Mouse (Mus musculus): ENCODE data around the gene 1700028K03Rik.

Gene 1700028K03Rik

DNA sequence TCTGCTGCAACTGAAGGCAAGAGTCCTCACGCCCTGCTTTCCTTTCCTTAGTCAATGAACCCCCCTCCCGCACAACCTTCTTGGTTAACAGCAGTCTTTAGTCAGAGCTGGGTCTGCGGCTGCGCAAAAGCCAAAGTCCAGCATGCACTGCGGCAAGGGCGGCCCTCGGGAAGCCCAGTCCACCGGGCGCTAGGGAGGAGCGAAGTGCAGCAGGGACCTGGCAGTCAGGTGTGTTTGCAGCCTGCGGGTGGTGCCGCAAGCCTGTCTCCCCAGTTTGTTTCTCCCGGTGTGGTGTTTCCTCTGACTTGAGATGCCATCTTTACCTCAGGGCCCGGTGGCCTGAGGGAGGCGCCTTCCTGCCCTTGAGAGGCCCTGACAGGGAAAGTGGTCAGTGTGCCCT is at the start of gene 1700028K03Rik:
Gene 1700028K03Rik, plus strand, starts transcription at position 129 of the 400 bp plus-strand sequence.
- DNase-seq (ENCODE audit: low read depth, low spot score), result peak; percentile 39

DNA sequence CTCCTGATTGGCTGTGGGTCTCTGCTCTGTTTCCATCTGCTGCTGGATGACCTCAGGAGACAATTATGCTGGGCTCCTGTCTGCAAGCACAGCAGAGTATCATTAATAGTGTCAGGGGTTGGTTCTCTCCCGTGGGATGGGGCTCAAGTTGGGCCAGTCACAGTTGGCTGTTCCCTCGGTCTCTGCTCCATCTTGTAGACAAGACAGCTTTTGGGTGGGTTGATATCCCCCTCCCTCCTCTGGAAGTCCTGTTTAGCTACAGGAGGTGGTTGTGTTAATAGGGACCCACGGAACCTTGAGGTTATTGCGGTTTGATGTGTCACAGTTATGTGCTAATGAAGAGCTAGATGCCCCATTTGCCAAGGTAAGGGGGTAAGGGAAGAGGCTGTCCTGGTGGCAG is 45.5 kb upstream of the 1700028K03Rik start:
- no peak for DNase-seq (ENCODE audit: low read depth, low spot score)

DNA sequence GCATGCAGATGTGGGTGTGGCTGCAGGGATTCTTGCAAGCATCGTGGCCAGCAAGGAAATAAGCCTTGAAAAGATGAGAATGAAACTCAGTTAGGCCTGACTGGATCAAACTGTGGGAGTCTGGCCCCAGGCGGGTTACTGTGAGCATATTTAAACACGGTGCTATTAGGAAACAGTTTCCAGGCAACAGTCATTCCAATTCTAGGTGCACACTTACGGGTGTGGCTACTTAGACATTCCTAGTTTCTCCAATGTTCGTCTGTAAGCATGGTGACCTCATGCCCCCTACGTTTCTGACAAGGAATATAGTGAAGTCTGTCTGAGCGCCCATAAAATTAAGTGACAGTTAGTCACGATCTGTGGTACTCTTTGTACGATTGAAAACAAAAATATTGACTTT is 43.5 kb upstream of the 1700028K03Rik start:
- DNase-seq (ENCODE audit: low read depth, low spot score), result no peak

DNA sequence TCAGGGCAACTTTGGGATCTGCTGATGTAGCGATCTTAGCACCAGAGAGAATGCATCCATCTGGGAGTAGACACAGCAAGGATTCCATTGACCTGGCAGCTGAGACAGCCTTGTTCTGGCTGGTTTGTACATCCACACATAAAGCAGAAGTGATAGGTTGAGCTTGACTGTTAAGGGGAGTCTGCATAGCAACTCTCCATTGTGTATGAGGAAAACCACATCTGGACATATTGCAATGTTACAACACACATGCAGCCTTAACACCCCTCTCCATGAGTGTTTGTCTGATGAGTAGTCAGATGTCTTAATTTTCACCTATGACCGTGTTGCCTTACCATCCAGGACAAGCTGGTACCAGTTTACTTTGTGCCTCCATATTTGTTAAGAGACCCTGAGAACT is 42.0 kb upstream of the 1700028K03Rik start:
- DNase-seq (ENCODE audit: low read depth, low spot score), result no peak

DNA sequence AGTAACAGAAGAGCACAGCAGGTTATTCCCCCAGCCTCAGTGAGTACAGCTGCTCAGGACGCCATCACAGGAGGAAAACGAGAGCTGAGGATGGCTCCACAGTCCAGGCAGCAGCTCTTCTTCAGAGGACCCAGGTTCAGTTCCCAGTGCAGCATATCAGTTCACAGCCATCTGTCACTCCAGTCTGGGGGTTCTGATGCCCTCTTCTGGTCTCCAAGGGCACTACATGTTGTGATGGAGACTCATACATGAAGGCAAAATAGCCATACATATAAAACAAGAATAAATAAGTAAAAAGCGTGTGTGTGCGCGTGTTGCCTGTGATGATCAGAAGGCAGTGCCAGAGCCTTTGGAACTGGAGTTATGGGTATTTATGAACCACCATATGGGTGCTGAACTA is 39.8 kb upstream of the 1700028K03Rik start:
- DNase-seq (ENCODE audit: low read depth, low spot score), result no peak

DNA sequence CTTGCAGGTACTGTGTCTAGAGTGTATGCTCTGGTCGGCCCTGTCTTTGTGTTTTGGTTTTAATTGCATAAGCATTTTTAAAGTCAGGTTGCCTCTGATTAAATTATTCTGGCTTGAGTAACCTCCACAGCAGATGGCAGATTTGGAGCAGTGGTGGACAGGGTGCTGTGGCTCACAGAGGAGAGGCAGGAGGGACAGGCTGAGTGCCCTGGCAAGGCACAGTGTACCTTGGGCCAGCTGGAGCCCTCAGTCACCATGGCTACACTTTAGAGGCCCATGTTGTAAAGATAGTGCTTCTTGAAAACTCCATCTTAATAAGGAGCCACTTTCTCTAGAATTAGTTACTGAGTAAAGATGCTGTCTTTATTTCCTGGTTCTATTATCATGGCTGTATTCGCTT is 38.5 kb upstream of the 1700028K03Rik start:
- DNase-seq (ENCODE audit: low read depth, low spot score), result no peak

DNA sequence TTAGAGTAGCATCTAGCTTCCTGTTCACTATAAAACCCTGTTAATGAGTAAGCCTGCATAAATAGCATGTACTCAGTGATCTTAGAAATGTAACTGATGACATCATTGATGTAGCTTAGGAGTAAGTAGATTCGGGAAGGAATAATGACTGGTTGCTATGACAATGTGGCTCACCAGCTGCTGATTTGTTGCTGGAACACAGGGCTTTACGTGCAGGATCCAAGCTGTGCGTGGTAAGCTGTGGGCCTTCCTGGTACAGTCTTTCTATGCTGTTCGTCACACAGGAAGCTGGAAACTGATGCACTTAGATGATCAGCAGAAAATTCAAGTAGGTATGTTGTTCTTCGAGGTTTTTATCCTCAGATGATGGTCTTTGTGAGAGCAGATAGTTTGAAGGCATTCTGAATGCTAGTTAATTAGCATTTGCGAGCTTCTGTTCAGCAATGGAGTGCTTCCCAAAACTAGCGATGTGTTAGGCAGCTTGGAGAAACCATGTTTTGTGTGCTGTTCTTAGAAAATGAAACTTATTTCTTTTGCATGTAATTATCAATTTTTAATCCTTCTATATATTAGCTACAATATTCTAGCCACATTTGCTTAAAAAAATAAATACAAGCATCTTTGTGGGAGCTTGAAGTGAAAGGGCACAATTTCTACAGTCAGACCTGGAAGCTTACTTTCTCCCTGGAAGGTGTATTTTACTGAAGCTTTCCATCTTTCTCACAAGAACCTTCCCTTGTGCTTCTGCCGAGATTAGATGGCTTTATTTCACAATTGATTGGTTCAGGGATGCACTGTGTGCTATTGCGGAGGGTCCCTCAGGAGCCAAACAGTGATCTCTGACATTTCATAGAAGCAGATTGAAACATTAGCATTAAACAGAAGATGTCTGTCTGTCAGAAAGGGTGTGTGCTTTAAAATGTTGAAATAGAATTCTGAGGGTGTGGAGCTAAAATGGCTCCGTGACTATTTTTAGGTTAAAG is 36.7 kb upstream of the 1700028K03Rik start:
- DNase-seq (ENCODE audit: low read depth, low spot score), result no peak

DNA sequence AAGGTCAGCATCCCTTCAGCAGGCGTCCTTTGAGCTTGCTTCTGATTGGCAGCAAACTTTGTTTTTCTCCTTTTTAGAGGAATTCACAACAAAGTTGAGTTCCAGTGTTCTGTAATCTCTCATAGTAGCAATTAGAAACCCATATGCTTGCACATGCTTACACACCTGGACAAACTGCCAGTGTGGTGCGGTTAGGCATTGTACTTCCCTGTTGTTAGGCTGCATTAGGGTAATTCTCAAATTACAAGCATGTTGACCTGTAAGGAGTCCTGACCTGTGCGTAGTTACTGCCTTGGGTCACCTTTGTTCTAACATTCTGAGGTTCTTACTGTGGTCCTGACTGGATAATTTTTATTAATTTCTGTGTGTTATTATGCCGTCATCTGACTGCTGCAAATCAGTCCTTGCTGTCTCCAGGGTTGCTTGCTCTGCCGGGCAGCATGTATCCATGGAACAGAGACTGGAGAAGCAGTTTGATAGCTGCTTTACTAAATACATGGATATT is 35.7 kb upstream of the 1700028K03Rik start:
- peak; percentile 49 for DNase-seq (ENCODE audit: low read depth, low spot score)

DNA sequence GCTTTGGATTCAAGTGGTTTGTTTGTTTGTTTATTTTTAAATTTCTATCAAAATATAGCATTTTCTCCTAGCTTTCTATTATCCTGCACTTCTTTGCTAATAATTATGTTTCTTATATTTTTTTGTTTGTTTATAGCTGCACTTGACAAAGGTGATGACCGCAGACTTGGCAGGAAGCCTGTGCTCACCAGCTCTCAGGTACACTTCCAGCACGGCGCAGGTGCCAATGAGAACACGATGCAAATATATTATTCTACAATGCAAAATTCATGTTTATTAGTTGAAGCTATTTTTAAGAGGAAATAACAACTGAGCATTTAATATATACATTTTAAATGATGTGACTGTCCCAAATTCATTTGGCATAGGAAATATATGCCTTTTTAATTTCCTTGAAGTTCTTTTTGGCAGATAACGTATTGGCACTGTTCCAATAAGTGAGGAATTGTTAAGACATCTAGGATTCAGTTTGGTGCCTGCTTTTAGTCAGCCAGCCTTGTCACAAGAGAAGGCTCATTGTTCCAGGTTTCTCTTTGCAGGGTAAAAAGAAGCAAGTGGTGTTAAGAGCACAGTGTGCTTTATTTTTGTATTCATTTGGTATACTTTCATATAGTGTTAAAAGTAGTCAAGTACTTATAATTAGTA is 34.5 kb upstream of the 1700028K03Rik start:
- no peak for DNase-seq (ENCODE audit: low read depth, low spot score)

DNA sequence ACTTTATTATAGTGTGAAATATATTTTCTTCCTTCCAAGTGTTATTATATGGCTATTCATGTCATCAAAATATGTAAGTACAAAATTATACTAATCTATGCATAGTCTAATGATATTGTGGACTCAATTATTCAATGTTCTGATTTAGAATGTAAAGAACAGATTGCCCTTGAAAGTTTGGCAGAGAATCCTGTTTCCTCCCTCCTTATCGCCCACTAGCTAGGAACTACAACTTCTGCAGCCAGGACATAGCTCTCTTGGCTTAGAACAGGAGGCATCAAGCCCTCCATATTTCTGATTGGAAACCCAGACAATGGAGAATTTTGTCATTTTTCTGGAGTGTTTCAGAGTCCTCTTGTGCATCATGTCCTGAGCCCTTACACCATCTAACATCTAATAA is 33.8 kb upstream of the 1700028K03Rik start:
- no peak for DNase-seq (ENCODE audit: low read depth, low spot score)

DNA sequence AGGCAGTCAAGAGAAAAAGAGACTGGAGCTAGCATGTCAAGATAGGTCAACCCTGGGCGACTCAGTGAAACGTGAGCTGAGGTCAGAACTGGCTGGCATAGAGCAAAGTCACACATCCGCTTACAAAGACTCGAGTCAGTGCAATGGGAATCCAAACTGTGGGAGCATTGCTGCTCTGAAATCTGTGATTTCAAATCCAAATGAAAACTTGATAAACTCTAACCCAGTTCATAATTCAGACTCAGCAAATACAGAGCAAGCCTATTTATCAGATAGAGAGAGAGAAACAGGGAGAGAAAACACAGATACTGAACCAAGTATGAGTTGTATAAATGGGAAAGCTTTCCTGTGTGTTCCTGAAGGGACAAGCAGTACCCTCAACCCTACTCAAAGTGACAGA is 27.2 kb upstream of the 1700028K03Rik start, which contains the start of gene Gm42669:
Gene Gm42669, plus strand, starts transcription at position 301 of the 400 bp plus-strand sequence.
- DNase-seq (ENCODE audit: low read depth, low spot score), result no peak

DNA sequence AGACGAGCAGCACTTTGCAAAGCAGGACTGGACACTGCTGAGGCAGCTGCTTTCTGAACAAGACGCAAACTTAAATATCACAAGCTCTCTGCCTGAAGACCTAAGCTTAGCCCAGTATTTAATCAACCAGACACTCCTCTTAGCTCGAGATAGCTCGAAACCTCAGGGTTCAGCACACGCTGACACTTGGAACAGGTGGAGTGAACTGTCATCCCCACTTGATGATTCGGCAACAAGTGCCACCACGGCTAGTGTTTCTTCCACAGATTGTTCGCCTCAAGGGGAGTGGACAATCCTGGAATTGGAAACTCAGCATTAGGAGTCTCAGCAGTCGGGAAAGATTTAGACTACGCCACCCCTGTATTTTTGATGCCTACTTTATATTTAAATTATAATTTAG is 24.0 kb upstream of the 1700028K03Rik start:
- no peak for DNase-seq (ENCODE audit: low read depth, low spot score)

DNA sequence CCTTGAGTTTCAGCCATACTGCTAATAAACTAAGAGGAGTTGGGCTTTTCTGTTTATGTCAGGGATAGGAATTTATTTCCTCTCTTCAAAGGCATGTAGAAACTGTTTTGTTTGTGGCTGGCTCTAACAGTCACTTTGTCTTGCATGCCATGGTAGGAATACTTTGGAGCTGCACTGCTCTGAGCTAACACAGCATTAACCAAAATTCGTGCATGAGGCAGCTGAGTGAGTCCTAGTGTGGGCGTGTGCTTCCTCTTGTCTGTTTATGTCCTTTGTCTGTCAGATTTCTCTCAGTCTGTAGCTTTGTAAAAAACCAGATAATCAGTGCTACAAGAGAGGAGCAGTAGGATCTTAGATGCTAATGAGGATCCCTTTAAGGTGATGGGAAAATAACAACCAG is 23.2 kb upstream of the 1700028K03Rik start:
- no peak for DNase-seq (ENCODE audit: low read depth, low spot score)

DNA sequence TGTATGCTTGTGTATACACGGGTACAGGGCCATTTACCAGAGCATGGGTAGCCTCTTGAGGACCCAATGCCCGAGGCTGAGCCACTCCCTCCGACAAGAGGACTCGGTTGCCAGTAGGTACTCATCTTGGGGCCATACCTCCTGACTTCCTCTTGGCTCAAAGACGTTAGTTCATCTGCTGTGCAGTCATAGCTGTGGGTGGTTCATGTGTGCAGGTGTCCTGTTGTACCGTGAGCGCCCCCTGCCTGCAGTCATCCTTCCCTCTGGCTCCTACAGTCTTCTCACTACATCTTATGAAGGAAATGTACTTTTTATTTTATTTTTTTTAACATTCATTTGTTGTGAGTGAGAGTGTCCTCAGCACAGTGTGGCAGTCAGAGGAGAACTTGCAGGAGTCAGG is 20.9 kb upstream of the 1700028K03Rik start:
- DNase-seq (ENCODE audit: low read depth, low spot score), result peak; percentile 87

DNA sequence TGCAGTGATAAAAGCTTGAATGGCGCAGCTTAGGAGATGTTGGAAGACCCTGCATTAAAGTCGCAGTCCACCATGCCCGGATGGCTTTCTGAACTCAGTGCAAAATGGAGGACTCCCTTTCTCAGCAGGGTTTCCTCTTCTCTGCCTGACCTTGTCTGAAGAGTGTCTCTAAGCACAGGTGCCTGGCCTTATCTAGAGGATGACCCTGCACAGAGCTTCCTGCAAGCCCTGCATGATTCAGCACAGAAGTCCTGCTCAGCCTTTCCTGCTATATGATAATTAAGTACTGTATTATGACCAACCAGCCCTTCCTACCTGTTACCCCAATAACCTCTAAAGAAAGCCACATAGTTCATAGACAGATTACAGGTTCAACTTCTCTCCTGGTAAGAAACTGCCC is 19.1 kb upstream of the 1700028K03Rik start:
- no peak for DNase-seq (ENCODE audit: low read depth, low spot score)

DNA sequence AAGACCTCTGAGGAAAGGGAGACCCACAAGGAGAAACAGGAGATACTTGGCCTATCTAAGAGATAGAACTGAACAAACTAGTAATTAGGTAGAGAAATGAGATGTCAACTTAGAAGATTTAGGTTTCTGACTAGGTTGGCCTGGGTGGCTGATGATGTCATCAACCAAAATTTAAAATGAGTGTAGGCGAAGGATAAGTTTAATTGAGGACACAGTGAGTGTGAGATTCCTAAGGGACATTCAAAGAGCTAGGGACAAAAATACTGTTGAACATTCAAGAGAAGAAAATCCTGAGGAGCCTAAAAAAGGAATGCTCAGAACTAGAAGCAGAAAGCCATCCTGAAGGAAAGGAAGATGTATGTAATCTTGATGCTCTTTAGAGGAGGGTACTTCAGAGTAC is 18.4 kb upstream of the 1700028K03Rik start:
- no peak for DNase-seq (ENCODE audit: low read depth, low spot score)

DNA sequence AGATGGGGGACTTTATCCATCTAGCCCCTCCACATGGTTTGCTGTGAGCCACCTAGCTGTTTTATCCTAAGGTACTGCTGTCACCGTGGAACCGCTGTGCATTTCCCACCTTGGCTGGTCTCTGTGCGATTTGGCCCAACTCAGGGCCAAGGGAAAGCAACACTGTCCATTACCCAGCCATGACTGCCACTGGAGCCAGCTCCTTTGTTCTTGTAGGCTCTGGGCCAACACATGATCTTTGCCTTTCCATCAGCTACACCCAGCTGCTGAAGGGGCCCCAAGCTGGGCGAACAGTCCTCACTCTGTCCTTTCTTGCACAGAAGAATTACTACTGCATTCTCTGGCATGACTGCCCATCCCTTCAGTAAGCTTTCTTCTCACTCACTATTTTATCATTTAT is 15.9 kb upstream of the 1700028K03Rik start:
- DNase-seq (ENCODE audit: low read depth, low spot score), result no peak

DNA sequence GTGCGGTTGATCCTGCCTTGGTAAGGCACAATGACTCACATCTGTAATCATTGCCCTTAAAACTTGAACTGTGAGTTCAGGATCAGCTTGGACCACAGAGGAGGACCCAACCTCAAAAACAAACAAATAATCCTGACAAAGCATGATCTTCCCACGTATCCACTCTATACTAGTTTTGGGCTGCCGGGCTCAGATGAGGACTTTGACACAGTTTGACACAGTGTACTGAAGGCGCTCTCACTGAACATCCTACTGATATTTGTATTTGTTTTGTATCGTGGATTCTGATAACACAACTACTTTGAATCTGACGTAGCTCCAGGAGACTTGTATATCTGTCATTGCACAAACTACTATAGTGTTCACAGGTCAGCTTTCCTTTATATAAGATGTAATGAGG is 13.1 kb upstream of the 1700028K03Rik start:
- DNase-seq (ENCODE audit: low read depth, low spot score), result no peak

DNA sequence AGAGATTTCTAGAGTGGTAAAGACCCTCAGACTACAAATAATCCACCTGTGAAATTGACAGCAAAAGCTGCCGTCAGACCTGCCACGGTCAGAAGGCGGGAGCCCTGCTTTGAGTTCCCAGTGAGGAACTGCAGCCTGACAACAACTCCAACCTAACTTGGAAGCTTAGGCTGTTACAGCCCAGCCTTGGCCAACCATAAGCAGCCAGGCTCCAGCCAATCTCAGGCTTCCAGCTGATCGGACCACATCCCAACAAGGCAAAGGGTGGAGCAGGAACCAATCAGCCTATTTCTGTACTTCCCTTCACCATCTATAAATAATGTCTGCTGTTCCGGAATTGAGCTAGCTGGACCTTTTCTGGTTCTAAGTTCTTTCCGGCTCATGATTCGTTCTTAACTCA is 12.6 kb upstream of the 1700028K03Rik start:
- DNase-seq (ENCODE audit: low read depth, low spot score), result no peak

DNA sequence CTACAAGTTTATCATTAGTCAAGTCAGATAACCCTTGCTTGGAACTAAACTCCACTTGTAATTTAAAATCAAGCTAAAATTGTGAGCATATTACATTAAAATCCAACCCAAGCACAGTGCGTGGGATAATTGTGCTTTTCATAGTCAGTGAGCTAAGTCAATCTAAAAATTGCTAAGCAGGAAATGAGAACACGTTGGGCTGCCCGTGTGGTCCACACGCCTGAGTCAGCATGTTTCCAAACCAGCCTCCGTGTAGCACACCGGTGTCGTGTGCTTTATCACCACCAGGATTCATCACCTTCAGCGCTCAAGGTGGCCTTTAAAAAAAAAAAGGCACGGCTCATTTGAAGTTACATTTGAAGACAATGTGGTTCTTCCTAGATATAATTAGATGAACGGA is 10.2 kb upstream of the 1700028K03Rik start:
- DNase-seq (ENCODE audit: low read depth, low spot score), result no peak

DNA sequence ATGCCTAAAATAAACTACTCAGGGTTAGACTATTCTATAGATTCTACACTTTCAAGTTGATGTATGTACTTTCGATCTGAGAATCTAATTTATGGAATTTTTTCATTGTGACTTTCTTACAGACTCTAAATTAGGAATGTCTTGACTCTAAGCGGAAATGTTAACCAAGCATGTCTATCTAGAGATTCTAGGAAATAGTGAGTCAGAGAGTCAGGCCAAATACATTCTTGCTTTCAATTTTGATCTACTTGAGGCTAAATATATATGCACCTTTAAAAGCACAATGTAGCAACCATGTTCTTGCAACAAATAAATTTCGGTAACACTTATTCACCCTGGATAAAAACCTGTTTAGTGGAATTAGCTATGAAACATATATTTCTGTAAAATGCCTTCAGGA is 5.7 kb upstream of the 1700028K03Rik start:
- no peak for DNase-seq (ENCODE audit: low read depth, low spot score)

DNA sequence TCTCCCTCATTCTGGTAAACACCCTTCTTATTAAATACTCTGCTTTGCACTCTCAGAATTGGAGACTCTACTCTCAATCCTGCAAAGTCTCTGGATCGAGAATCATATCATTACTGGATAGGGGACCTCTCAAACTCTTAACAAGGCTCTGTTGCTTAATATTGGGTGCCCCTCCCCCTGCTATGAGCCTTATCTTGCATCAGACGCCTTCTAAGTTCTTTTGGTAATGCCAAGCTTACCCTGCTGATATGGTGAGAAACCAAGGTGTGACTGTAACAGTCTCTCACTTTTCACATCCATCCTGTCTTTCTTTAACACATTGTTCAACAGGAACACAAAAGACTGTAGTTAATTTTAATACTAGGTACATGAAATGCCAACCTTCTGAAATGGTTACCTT is 919 bp upstream of the 1700028K03Rik start:
- no peak for DNase-seq (ENCODE audit: low read depth, low spot score)

DNA sequence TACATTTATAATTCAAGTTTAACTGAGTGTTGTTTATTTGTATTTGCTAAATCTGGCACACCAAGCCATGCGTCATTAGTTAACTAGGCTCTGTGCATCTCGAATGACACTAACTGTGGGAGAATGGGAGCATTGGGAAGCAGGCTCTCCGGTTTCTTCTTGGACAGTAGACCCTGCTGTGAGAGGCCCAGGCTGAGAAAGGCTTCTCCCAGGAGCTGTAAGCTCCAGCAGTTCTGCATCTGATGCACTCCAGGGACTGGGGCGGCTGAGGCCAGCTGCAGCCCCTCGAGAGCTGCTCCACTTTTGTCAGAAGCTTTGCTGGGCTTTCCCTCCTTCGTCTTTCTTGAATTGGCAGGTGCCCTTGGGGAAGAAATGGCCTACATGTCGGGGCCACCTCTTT is 7.2 kb downstream of the 1700028K03Rik start:
- no peak for DNase-seq (ENCODE audit: low read depth, low spot score)
